Mouse (Mus musculus) neural tube, embryonic 12.5 days (tissue): ENCODE measurements around the gene Atp8b5. TPM values are rescaled to one million over a fixed set of nuclear protein-coding genes. Genes with fewer than 3 reads are reported as not detected.

ENCODE experiments used
- ATAC-seq: fragments of 200-750 bp; cut with Nextera tagmentation; 2 replicates; pipeline ENCODE4 v1.8.0; 2017; ENCODE audit warnings: low read depth, mild to moderate bottlenecking, moderate TSS enrichment, moderate library complexity; ENCODE audit not compliant: low FRiP score
- H3K27ac ChIP-seq: fragments of 300-500 bp; sonication (generic); 2 replicates; pipeline ENCODE4 v1.5.1; 2016
- H3K27me3 ChIP-seq: fragments of 300-500 bp; sonication (generic); replicated peaks from 2 replicates; pipeline ENCODE4 v1.6.1; 2016; ENCODE audit warnings: mild to moderate bottlenecking
- H3K36me3 ChIP-seq: fragments of 300-500 bp; sonication (generic); 2 replicates; pipeline ENCODE4 v1.6.1; 2016; ENCODE audit warnings: mild to moderate bottlenecking
- H3K4me1 ChIP-seq: fragments of 300-500 bp; sonication (generic); 2 replicates; pipeline ENCODE4 v1.6.1; 2016
- H3K4me2 ChIP-seq: fragments of 300-500 bp; sonication (generic); replicated peaks from 2 replicates; pipeline ENCODE4 v1.6.1; 2016; ENCODE audit warnings: mild to moderate bottlenecking
- H3K4me3 ChIP-seq: fragments of 300-500 bp; sonication (generic); 2 replicates; pipeline ENCODE4 v1.5.1; 2016
- H3K9ac ChIP-seq: fragments of 300-500 bp; sonication (generic); 2 replicates; pipeline ENCODE4 v1.6.1; 2016; ENCODE audit warnings: mild to moderate bottlenecking
- H3K9me3 ChIP-seq: fragments of 300-500 bp; sonication (generic); 2 replicates; pipeline ENCODE4 v1.6.1; 2016; ENCODE audit warnings: mild to moderate bottlenecking
- WGBS: fragments of 180-500 bp; shearing (Covaris S2); methylation state at CpG from one replicate; pipeline ENCODE4 v1.1.7; 2016; 5-methylcytosine and 5-hydroxymethylcytosine counted together
- polyA plus RNA-seq: library from polyadenylated mRNA; unstranded; fragments of >200 nt; fragmentation: Nextera tagmentation; extraction: Ambion mirVana; gene quantifications from 2 replicates; pipeline ENCODE4 v1.2.1, GENCODE M21; 2016

Gene Atp8b5
- polyA plus RNA-seq, 1 experiment from 2014 or later: 0.10 TPM

DNA sequence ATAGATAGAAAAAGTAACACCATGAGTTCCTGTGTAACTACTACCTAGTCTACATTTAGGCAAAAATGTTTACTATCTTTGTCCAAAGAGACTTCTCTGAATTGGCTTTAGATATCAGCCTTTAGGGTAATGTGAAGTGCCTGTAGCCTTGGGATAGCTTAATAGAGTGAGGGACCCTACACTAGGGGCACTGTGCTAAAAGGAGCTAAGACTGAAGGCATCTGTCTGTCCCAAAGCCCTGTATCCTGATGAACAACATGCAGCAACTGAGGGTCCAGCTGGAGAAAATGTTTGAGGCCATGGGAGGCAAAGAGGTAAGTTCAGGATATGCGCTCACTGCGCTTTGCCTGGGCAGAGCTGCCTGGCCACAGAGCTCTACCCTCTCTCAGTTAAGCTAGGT lies 9.9 kb upstream of the Atp8b5 start:
- Histone ChIP-seq H3K27me3 (no peaks in the 10 kb centered on the region), H3K27ac (no peak overlapping the region), H3K9me3 (no peaks in the 10 kb centered on the region), H3K9ac (no peak overlapping the region), H3K4me1 (no peaks in the 10 kb centered on the region), H3K4me2 (no peak overlapping the region), H3K4me3 (no peak overlapping the region), H3K36me3 (peaks cover 37% of the 10 kb centered on the region)
- ATAC-seq: no peak
- 94% methylated on average over 2 of the region's 2 CpGs for WGBS

GRCm38 (mm10) chr4:43258556-43258955 lies 8.4 kb upstream of the Atp8b5 start:
- H3K4me1 ChIP-seq: no peaks in the 10 kb centered on the region
- no peak overlapping the region for H3K27ac ChIP-seq
- no peak for ATAC-seq
- no peak overlapping the region for H3K9ac ChIP-seq
- H3K27me3 ChIP-seq: no peaks in the 10 kb centered on the region
- no peak overlapping the region for H3K4me2 ChIP-seq
- whole genome bisulfite sequencing: 94% methylated on average over 4 of the region's 4 CpGs
- peaks cover 43% of the 10 kb centered on the region for H3K36me3 ChIP-seq
- no peak overlapping the region for H3K4me3 ChIP-seq
- H3K9me3 ChIP-seq: no peaks in the 10 kb centered on the region

DNA sequence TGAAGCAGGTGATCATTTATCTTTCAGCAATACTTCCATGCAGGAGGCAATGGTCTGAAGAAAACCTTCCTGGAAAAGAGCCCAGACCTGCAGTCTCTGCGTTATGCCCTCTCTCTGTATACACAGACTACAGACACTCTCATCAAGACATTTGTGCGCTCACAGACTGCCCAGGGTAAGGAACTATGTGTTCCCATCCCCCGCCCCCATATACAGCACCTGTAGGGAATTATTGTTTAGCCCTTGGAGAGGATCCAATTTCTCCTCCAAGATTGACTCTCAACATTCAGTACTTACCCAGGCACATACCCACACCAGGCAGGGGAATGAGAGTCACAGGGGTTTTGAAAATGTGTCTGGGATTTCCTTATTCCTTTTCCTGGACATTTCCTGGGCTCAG lies 7.5 kb upstream of the Atp8b5 start:
- Histone ChIP-seq H3K9me3 (no peaks in the 10 kb centered on the region), H3K36me3 (peaks cover 43% of the 10 kb centered on the region), H3K4me2 (no peak overlapping the region), H3K4me3 (no peak overlapping the region), H3K27ac (no peak overlapping the region), H3K27me3 (no peaks in the 10 kb centered on the region), H3K4me1 (no peaks in the 10 kb centered on the region), H3K9ac (no peak overlapping the region)
- 90% methylated on average over 3 of the region's 3 CpGs for WGBS
- no peak for ATAC-seq

GRCm38 (mm10) chr4:43260096-43260495 lies 6.9 kb upstream of the Atp8b5 start:
- Histone ChIP-seq H3K9ac (no peak overlapping the region), H3K4me1 (no peaks in the 10 kb centered on the region), H3K27me3 (no peaks in the 10 kb centered on the region), H3K27ac (no peak overlapping the region), H3K4me3 (no peak overlapping the region), H3K36me3 (peaks cover 41% of the 10 kb centered on the region), H3K4me2 (no peak overlapping the region), H3K9me3 (no peaks in the 10 kb centered on the region)
- ATAC-seq: no peak
- WGBS: 72% methylated on average over 5 of the region's 5 CpGs

DNA sequence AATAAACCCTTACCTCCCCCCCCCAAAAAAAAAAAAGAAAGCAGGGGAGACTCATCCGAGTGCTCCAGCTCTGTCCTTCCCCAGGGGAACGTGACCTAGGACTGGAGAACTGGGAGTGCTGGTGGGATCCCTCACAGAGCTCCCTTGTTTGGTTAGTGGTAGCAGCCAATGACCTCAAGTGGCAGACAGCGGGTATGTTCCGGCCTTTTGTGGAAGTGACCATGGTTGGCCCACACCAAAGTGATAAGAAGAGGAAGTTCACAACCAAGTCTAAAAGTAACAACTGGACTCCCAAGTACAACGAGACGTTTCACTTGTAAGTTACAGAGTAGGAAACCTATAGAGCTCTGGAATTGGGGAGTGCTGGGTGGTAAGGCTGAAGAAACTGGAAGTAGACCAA lies 4.1 kb upstream of the Atp8b5 start:
- Histone ChIP-seq H3K9me3 (no peaks in the 10 kb centered on the region), H3K27ac (no peak overlapping the region), H3K9ac (no peak overlapping the region), H3K27me3 (no peaks in the 10 kb centered on the region), H3K4me3 (no peak overlapping the region), H3K4me1 (peaks cover 3% of the 10 kb centered on the region; the same call in 1 of the 2 replicates), H3K4me2 (no peak overlapping the region), H3K36me3 (peaks cover 20% of the 10 kb centered on the region)
- no peak for ATAC-seq
- 91% methylated on average over 6 of the region's 6 CpGs for WGBS

GRCm38 (mm10) chr4:43266146-43266545 lies 813 bp upstream of the Atp8b5 start:
- H3K4me3 ChIP-seq: no peak overlapping the region
- ATAC-seq: no peak
- no peaks in the 10 kb centered on the region for H3K27me3 ChIP-seq
- 58% methylated on average over 2 of the region's 2 CpGs for WGBS
- no peaks in the 10 kb centered on the region for H3K9me3 ChIP-seq
- H3K9ac ChIP-seq: no peak overlapping the region
- peaks cover 3% of the 10 kb centered on the region; the same call in 1 of the 2 replicates for H3K4me1 ChIP-seq
- H3K27ac ChIP-seq: no peak overlapping the region
- 0 out of 2 replicates have a peak overlapping the region, but pooled peaks have one; percentile 76 for H3K4me2 ChIP-seq
- H3K36me3 ChIP-seq: 0 out of 2 replicates have a peak, but pooled peaks cover 6% of the 10 kb centered on the region

DNA sequence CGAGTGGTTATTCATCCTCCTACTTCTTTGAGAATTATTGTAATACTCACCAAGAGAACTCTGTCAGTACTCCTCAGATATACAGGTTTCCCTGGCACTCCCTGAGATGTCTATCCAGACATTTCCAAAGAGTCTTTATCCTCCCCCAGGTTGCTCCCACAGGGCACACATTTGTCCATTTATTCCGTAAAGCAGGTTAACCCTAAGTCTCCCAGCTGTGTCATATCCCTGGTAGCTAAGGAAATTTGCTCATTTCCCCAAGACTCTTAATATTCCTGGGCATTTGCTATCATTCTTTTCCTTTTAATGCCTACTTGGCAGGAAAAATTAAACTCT lies 332 bp downstream of the Atp8b5 start:
- Histone ChIP-seq H3K4me2 (peak overlapping the region; percentile 76), H3K9me3 (no peaks in the 10 kb centered on the region), H3K4me1 (peaks cover 3% of the 10 kb centered on the region; the same call in 1 of the 2 replicates), H3K9ac (no peak overlapping the region), H3K36me3 (0 out of 2 replicates have a peak, but pooled peaks cover 6% of the 10 kb centered on the region), H3K4me3 (no peak overlapping the region), H3K27ac (no peak overlapping the region), H3K27me3 (no peaks in the 10 kb centered on the region)
- ATAC-seq: no peak; the same call in 1 of the 2 replicates
- WGBS: 16% methylated on average over 2 of the region's 2 CpGs

DNA sequence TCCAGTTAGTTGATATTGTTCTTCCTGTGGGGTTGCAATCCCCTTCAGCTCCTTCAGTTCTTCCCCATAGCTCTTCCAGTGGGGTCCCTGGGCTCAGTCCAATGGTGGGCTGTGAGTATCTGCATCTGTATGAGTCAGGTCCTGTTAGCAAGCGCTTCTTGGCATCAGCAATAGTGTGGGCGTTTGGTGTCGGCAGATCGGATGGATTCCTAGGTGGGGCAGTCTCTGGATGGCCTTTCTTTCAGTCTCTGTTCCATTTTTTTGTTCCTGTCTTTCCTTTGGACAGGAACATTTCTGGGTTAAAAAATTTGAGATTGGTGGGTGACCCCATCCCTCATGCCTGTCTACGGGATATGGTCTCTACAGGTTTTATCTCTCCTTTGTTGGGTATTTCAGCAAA lies 18.5 kb downstream of the Atp8b5 start:
- no peak overlapping the region for H3K4me2 ChIP-seq

GRCm38 (mm10) chr4:43287305-43287704 lies 20.3 kb downstream of the Atp8b5 start:
- Histone ChIP-seq H3K9ac (no peak overlapping the region), H3K9me3 (no peaks in the 10 kb centered on the region), H3K4me1 (no peaks in the 10 kb centered on the region), H3K4me3 (no peak overlapping the region), H3K36me3 (no peaks in the 10 kb centered on the region), H3K4me2 (no peak overlapping the region), H3K27me3 (no peaks in the 10 kb centered on the region), H3K27ac (no peak overlapping the region)
- no peak for ATAC-seq
- WGBS: 83% methylated on average over 3 of the region's 3 CpGs

More for the DNA sequence above, 18.5 kb downstream of the Atp8b5 start:
- WGBS: 94% methylated on average over 5 of the region's 5 CpGs
- H3K27me3 ChIP-seq: no peaks in the 10 kb centered on the region
- no peak for ATAC-seq
- no peak overlapping the region for H3K27ac ChIP-seq
- H3K36me3 ChIP-seq: no peaks in the 10 kb centered on the region
- no peaks in the 10 kb centered on the region for H3K4me1 ChIP-seq
- no peak overlapping the region for H3K9ac ChIP-seq
- H3K4me3 ChIP-seq: no peak overlapping the region
- H3K9me3 ChIP-seq: no peaks in the 10 kb centered on the region

GRCm38 (mm10) chr4:43294001-43294400 lies 27.0 kb downstream of the Atp8b5 start:
- H3K27ac ChIP-seq: no peak overlapping the region
- 40% methylated on average over 6 of the region's 6 CpGs for WGBS
- no peak overlapping the region for H3K4me2 ChIP-seq
- H3K27me3 ChIP-seq: no peaks in the 10 kb centered on the region
- ATAC-seq: no peak
- no peak overlapping the region for H3K9ac ChIP-seq
- H3K9me3 ChIP-seq: no peaks in the 10 kb centered on the region
- no peak overlapping the region for H3K4me3 ChIP-seq
- no peaks in the 10 kb centered on the region for H3K36me3 ChIP-seq
- 0 out of 2 replicates have a peak, but pooled peaks cover 2% of the 10 kb centered on the region for H3K4me1 ChIP-seq

GRCm38 (mm10) chr4:43309696-43310338 lies 42.9 kb downstream of the Atp8b5 start:
- peak; percentile 86 for ATAC-seq
- H3K4me2 ChIP-seq: peak overlapping the region; percentile 42; the same call in 1 of the 2 replicates
- H3K27ac ChIP-seq: no peak overlapping the region
- no peak overlapping the region for H3K9ac ChIP-seq
- 15% methylated on average over 11 of the region's 11 CpGs for WGBS
- H3K4me3 ChIP-seq: no peak overlapping the region
- H3K27me3 ChIP-seq: 0 out of 2 replicates have a peak, but pooled peaks cover 3% of the 10 kb centered on the region
- H3K9me3 ChIP-seq: no peaks in the 10 kb centered on the region
- H3K36me3 ChIP-seq: no peaks in the 10 kb centered on the region
- peaks cover 11% of the 10 kb centered on the region for H3K4me1 ChIP-seq

GRCm38 (mm10) chr4:43321536-43321935 lies 54.6 kb downstream of the Atp8b5 start:
- Histone ChIP-seq H3K27ac (no peak overlapping the region), H3K27me3 (no peaks in the 10 kb centered on the region), H3K4me3 (no peak overlapping the region), H3K4me2 (no peak overlapping the region), H3K4me1 (no peaks in the 10 kb centered on the region), H3K9me3 (peaks cover under 1% of the 10 kb centered on the region; the same call in 1 of the 2 replicates), H3K36me3 (no peaks in the 10 kb centered on the region), H3K9ac (no peak overlapping the region)
- ATAC-seq: no peak
- 85% methylated on average over 4 of the region's 4 CpGs for WGBS

- no peak overlapping the region for H3K27ac ChIP-seq
- WGBS: 90% methylated on average over 14 of the region's 14 CpGs
- no peaks in the 10 kb centered on the region for H3K4me1 ChIP-seq
- H3K36me3 ChIP-seq: no peaks in the 10 kb centered on the region
- H3K4me2 ChIP-seq: no peak overlapping the region
- no peaks in the 10 kb centered on the region for H3K27me3 ChIP-seq
- no peak for ATAC-seq
- H3K9me3 ChIP-seq: peaks cover 3% of the 10 kb centered on the region; the same call in 1 of the 2 replicates
- H3K4me3 ChIP-seq: no peak overlapping the region
- H3K9ac ChIP-seq: no peak overlapping the region
Measured at GRCm38 (mm10) chr4:43322336-43322735, 55.4 kb downstream of the Atp8b5 start.
